Mouse (Mus musculus): ENCODE measurements at regions not wholly inside any gene's neighbourhood (a gene's known extent, or its start where the extent isn't known, plus 50 kb on each side); places are given as distances from the start of the nearest gene placed in this dataset.

GRCm38 (mm10) chr19:56131556-56131955 lies 155.4 kb upstream of the Habp2 start:
- Histone ChIP-seq H3K9ac (ENCODE audit: low read length) (no peak overlapping the region), H3K27ac (ENCODE audit: low read depth, low read length) (no peak overlapping the region), H3K4me1 (replicated peaks; ENCODE audit: control insufficient read depth, insufficient read depth, low read length) (peaks cover 11% of the 10 kb centered on the region), H3K27me3 (ENCODE audit: control insufficient read depth, insufficient read depth, low read length) (peaks cover 10% of the 10 kb centered on the region), H3K4me2 (ENCODE audit: low read depth, low read length, severe bottlenecking) (no peak overlapping the region), H3K4me3 (ENCODE audit: low read depth, low read length) (no peak overlapping the region), H3K9me3 (ENCODE audit: control insufficient read depth, low read length) (no peaks in the 10 kb centered on the region), H3K36me3 (ENCODE audit: control insufficient read depth, insufficient read depth, low read length) (no peaks in the 10 kb centered on the region)
- WGBS: 52% methylated on average over 5 of the region's 5 CpGs
- DNase-seq (ENCODE audit: low spot score): no peak
- no peak for ATAC-seq (replicated peaks; ENCODE audit: low FRiP score)

DNA sequence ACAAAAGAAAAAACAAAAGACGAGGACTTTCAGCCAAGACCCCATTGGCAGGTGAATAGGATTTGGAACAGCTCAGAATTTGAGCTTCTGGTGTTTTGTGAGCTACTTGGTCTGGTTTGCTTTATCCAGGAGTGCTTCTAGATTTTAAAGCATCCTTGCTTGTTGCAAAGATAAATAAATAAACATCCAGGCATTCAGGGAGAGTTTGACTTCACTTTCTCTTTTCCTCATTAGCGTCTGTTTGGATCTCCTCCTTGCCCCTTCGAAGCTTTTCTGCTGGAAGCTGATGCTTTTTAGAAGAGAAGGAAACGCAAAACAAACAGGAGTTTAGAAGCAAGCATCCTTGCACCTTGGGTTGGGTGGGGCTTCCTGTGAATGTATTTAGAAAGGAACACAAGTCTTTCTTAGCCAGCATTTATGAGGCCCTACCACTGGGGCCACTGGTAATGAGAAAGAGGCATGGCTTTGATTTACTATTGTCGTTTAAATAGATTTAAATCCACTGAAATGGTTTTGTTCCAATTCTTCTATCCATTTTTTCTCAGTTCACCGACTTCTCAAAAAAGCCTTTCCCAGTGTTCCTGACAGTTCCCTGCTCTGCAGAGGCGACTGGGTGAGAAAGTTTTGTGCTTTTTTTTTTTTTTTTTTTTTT lies 153.9 kb upstream of the Habp2 start:
- H3K4me2 ChIP-seq (ENCODE audit: low read depth, low read length, severe bottlenecking): peak overlapping the region; percentile 26; the same call in 1 of the 2 replicates
- no peak overlapping the region for H3K4me3 ChIP-seq (ENCODE audit: low read depth, low read length)
- no peaks in the 10 kb centered on the region for H3K9me3 ChIP-seq (ENCODE audit: control insufficient read depth, low read length)
- H3K36me3 ChIP-seq (ENCODE audit: control insufficient read depth, insufficient read depth, low read length): no peaks in the 10 kb centered on the region
- DNase-seq (ENCODE audit: low spot score) (no peak), ATAC-seq (replicated peaks; ENCODE audit: low FRiP score) (0 out of 2 replicates have a peak, but pooled peaks have one; percentile 49)
- H3K9ac ChIP-seq (ENCODE audit: low read length): peak overlapping the region; percentile 9; the same call in 1 of the 2 replicates
- peaks cover 10% of the 10 kb centered on the region for H3K27me3 ChIP-seq (ENCODE audit: control insufficient read depth, insufficient read depth, low read length)
- peak overlapping the region; percentile 8; the same call in 1 of the 2 replicates for H3K27ac ChIP-seq (ENCODE audit: low read depth, low read length)
- 3% methylated on average over 7 of the region's 7 CpGs for WGBS
- H3K4me1 ChIP-seq (replicated peaks; ENCODE audit: control insufficient read depth, insufficient read depth, low read length): peaks cover 11% of the 10 kb centered on the region

- DNase-seq (ENCODE audit: low spot score): peak; percentile 69
- Histone ChIP-seq H3K9me3 (ENCODE audit: control insufficient read depth, low read length) (no peaks in the 10 kb centered on the region), H3K4me2 (ENCODE audit: low read depth, low read length, severe bottlenecking) (peak overlapping the region; percentile 2; the same call in 1 of the 2 replicates), H3K36me3 (ENCODE audit: control insufficient read depth, insufficient read depth, low read length) (no peaks in the 10 kb centered on the region), H3K27ac (ENCODE audit: low read depth, low read length) (no peak overlapping the region), H3K27me3 (ENCODE audit: control insufficient read depth, insufficient read depth, low read length) (peaks cover 10% of the 10 kb centered on the region), H3K9ac (ENCODE audit: low read length) (no peak overlapping the region), H3K4me3 (ENCODE audit: low read depth, low read length) (no peak overlapping the region), H3K4me1 (replicated peaks; ENCODE audit: control insufficient read depth, insufficient read depth, low read length) (peaks cover 11% of the 10 kb centered on the region)
- peak; percentile 73; the same call in 1 of the 2 replicates for ATAC-seq (replicated peaks; ENCODE audit: low FRiP score)
- WGBS: 5% methylated on average over 5 of the region's 5 CpGs
These were observed 153.4 kb upstream of the Habp2 start for GRCm38 (mm10) chr19:56133565-56133964.

DNA sequence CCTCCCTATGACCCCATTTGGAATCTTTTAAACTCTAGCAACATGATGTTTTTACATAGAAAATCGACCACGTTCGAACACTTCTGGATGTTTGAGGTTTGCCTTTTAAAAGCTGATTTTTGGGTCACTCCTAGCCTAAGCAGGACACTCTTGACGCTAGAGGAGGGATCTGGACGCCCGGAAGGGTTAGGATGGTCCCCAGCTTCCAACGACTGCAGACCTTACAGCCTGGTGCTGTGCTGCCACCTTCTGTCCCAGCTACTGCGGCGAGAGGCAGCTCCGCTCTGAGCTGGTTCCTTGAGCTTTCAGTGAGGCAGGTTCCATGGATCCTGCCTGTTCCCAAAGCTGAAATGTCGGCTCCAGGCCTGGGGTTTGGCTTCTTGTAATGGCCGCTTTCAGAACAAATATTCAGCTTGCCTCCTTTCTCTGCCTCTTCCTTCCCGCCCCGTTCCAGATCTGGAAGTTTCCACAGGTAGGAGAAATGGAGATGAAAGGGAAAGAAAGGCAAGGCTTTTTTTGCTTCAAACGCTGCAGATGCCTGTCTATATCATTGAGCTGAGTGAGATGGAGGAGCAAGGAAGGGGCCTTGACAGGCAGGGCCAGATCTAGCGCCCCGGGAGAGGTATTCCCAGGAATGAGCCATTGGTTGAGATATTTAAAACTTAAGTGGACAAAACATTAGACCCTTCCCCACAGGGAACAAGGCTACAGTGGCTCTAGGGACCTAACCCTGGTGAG lies 152.7 kb upstream of the Habp2 start:
- DNase-seq (ENCODE audit: low spot score): peak; percentile 87
- Histone ChIP-seq H3K27ac (ENCODE audit: low read depth, low read length) (no peak overlapping the region), H3K4me2 (ENCODE audit: low read depth, low read length, severe bottlenecking) (peak overlapping the region; percentile 19; the same call in 1 of the 2 replicates), H3K4me3 (ENCODE audit: low read depth, low read length) (no peak overlapping the region), H3K9me3 (ENCODE audit: control insufficient read depth, low read length) (no peaks in the 10 kb centered on the region), H3K9ac (ENCODE audit: low read length) (no peak overlapping the region), H3K4me1 (replicated peaks; ENCODE audit: control insufficient read depth, insufficient read depth, low read length) (peaks cover 11% of the 10 kb centered on the region), H3K27me3 (ENCODE audit: control insufficient read depth, insufficient read depth, low read length) (peaks cover 10% of the 10 kb centered on the region), H3K36me3 (ENCODE audit: control insufficient read depth, insufficient read depth, low read length) (no peaks in the 10 kb centered on the region)
- ATAC-seq (replicated peaks; ENCODE audit: low FRiP score): peak; percentile 85
- 10% methylated on average over 17 of the region's 17 CpGs for WGBS

DNA sequence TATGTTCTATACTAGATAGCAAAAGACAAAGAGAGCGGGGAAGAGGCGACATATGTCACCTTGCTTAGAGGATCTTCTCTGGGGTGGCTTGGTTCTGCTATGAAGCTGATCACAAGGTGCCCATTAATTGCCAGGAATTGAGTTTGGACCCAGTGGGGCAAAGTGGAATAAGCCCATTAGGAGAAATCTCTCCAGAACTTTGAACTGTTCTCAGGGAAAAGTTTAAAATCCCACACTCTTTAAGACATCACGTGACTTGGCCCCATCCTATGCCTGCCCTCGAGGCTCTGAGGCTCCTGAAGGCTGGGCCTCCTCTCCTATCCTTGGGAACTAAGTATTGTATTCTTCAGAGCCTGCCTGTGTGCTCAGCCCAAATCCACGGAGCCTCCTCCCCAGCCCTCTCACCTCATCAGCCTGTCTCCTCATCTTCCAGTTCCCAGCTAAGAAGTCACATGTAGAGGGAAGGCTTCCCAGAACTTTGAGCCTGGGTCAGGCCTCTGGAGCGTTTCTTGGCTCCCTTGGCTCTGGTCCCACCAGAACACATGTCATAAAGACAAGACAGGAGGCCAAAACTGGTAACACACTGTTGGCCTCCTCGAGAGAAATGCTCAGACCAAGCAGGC lies 151.5 kb upstream of the Habp2 start:
- Histone ChIP-seq H3K27me3 (ENCODE audit: control insufficient read depth, insufficient read depth, low read length) (peaks cover 10% of the 10 kb centered on the region), H3K4me3 (ENCODE audit: low read depth, low read length) (no peak overlapping the region), H3K27ac (ENCODE audit: low read depth, low read length) (no peak overlapping the region), H3K36me3 (ENCODE audit: control insufficient read depth, insufficient read depth, low read length) (no peaks in the 10 kb centered on the region), H3K4me2 (ENCODE audit: low read depth, low read length, severe bottlenecking) (no peak overlapping the region), H3K9ac (ENCODE audit: low read length) (no peak overlapping the region), H3K4me1 (replicated peaks; ENCODE audit: control insufficient read depth, insufficient read depth, low read length) (peaks cover 11% of the 10 kb centered on the region), H3K9me3 (ENCODE audit: control insufficient read depth, low read length) (no peaks in the 10 kb centered on the region)
- peak; percentile 38 for DNase-seq (ENCODE audit: low spot score)
- ATAC-seq (replicated peaks; ENCODE audit: low FRiP score): no peak
- WGBS: 81% methylated on average over 7 of the region's 7 CpGs

DNA sequence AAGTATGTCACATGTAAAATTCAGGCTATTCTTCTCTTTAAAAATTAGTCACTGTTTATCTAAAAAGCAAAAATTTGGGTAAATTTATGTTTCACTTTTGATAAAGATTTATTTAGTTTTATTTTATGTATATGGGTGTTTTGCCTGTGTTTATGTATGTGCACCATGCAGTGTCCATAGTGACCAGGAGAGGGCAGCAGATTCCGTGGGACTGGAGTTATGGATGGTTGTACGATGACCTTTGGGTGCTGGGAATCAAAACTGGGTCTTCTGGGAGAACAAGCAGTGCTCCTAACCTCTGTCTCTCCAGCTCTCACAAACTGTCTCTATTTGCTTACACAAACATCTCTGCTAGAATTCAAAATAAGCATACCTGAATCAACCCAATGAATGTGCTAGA lies 146.4 kb upstream of the Habp2 start:
- H3K4me2 ChIP-seq (ENCODE audit: low read depth, low read length, severe bottlenecking): no peak overlapping the region
- ATAC-seq (replicated peaks; ENCODE audit: low FRiP score): no peak
- no peak overlapping the region for H3K27ac ChIP-seq (ENCODE audit: low read depth, low read length)
- H3K9ac ChIP-seq (ENCODE audit: low read length): no peak overlapping the region
- H3K27me3 ChIP-seq (ENCODE audit: control insufficient read depth, insufficient read depth, low read length): peaks cover 3% of the 10 kb centered on the region; the same call in 1 of the 2 replicates
- peaks cover 11% of the 10 kb centered on the region; the same call in 1 of the 2 replicates for H3K9me3 ChIP-seq (ENCODE audit: control insufficient read depth, low read length)
- H3K4me1 ChIP-seq (replicated peaks; ENCODE audit: control insufficient read depth, insufficient read depth, low read length): no peaks in the 10 kb centered on the region
- H3K36me3 ChIP-seq (ENCODE audit: control insufficient read depth, insufficient read depth, low read length): no peaks in the 10 kb centered on the region
- DNase-seq (ENCODE audit: low spot score): peak; percentile 30
- H3K4me3 ChIP-seq (ENCODE audit: low read depth, low read length): no peak overlapping the region
- 80% methylated on average over 2 of the region's 2 CpGs for WGBS

DNA sequence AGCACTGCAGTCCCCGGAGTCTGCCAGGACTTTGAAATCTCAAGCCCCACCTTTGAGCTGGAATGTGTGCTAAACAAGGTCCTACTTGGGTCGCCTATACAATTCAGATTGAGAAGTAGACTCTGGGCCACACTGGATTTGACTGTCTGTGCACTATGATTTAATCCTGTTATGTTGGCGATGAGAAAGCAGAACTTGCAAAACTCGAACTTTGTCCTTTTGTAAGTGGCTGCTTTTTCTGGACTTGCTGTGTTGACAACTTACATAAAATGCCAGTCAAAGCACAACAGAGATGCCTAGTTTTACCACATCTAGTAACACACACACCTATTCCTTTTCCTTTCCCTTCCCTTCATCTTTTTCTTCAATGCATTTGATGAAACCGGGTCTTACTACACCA lies 142.7 kb upstream of the Habp2 start:
- H3K4me2 ChIP-seq (ENCODE audit: low read depth, low read length, severe bottlenecking): no peak overlapping the region
- H3K27me3 ChIP-seq (ENCODE audit: control insufficient read depth, insufficient read depth, low read length): no peaks in the 10 kb centered on the region
- no peak overlapping the region for H3K9ac ChIP-seq (ENCODE audit: low read length)
- no peaks in the 10 kb centered on the region for H3K36me3 ChIP-seq (ENCODE audit: control insufficient read depth, insufficient read depth, low read length)
- peaks cover 11% of the 10 kb centered on the region; the same call in 1 of the 2 replicates for H3K9me3 ChIP-seq (ENCODE audit: control insufficient read depth, low read length)
- no peak overlapping the region for H3K4me3 ChIP-seq (ENCODE audit: low read depth, low read length)
- WGBS: 87% methylated on average over 5 of the region's 5 CpGs
- H3K27ac ChIP-seq (ENCODE audit: low read depth, low read length): no peak overlapping the region
- H3K4me1 ChIP-seq (replicated peaks; ENCODE audit: control insufficient read depth, insufficient read depth, low read length): no peaks in the 10 kb centered on the region
- no peak for DNase-seq (ENCODE audit: low spot score)
- ATAC-seq (replicated peaks; ENCODE audit: low FRiP score): no peak

DNA sequence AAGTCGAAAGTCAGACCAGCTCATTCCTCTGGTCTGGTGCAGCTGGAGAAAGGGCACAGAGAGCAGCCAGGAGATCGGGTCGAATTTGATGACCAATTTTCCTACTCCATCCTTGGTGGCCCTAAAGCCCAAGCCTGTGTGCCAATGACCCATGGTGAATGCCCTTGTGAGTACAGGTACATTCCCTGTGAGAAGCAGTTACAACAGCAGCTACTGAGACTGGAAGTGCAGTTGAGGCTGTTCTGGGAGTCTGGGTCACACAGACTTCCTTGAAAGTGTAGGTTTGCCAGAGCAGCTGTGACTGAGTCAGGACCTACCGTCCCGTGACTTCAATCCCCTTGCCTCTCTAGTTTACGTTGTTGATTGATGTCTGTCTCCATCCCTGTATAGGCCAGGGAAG lies 129.8 kb upstream of the Habp2 start:
- DNase-seq (ENCODE audit: low spot score): no peak
- no peak overlapping the region for H3K4me3 ChIP-seq (ENCODE audit: low read depth, low read length)
- no peaks in the 10 kb centered on the region for H3K4me1 ChIP-seq (replicated peaks; ENCODE audit: control insufficient read depth, insufficient read depth, low read length)
- H3K9me3 ChIP-seq (ENCODE audit: control insufficient read depth, low read length): no peaks in the 10 kb centered on the region
- H3K9ac ChIP-seq (ENCODE audit: low read length): no peak overlapping the region
- no peak overlapping the region for H3K27ac ChIP-seq (ENCODE audit: low read depth, low read length)
- ATAC-seq (replicated peaks; ENCODE audit: low FRiP score): no peak
- H3K36me3 ChIP-seq (ENCODE audit: control insufficient read depth, insufficient read depth, low read length): no peaks in the 10 kb centered on the region
- no peak overlapping the region for H3K4me2 ChIP-seq (ENCODE audit: low read depth, low read length, severe bottlenecking)
- 68% methylated on average over 6 of the region's 6 CpGs for WGBS
- no peaks in the 10 kb centered on the region for H3K27me3 ChIP-seq (ENCODE audit: control insufficient read depth, insufficient read depth, low read length)
